Mouse (Mus musculus) thymus, adult 2 months (tissue): Measurements from ENCODE around the gene Pdcd11.

Experiments
- CTCF ChIP-seq: fragments of 200-500 bp; IDR thresholded peaks from 2 replicates; pipeline ENCODE4 v1.5.1; 2012; ENCODE audit warnings: mild to moderate bottlenecking, control low read depth, low read length, moderate library complexity, borderline replicate concordance; ENCODE audit not compliant: control insufficient read depth, poor library complexity, insufficient read depth; ENCODE audit errors: extremely low read depth
- POLR2A ChIP-seq: fragments of 200-500 bp; IDR thresholded peaks from 2 replicates; pipeline ENCODE4 v1.6.1; 2012; ENCODE audit warnings: mild to moderate bottlenecking, low read length, control low read depth, moderate library complexity; ENCODE audit not compliant: control insufficient read depth, poor library complexity, insufficient read depth; ENCODE audit errors: extremely low read depth

GRCm38 (mm10) chr19:47046343-47046742 is 44.2 kb upstream of the Pdcd11 start:
- TF ChIP-seq CTCF, result no peak
- no peak for TF ChIP-seq POLR2A
